Mouse (Mus musculus) left cerebral cortex, adult 11 months (tissue): ENCODE data around the gene C530025M09Rik.
A peak's percentile ranks its signal among the peaks of the same experiment; 100 is the strongest.

Experiments used
- DNase-seq: peaks from one replicate; pipeline ENCODE4 v3.0.0; 2022; ENCODE audit warnings: low spot score

C530025M09Rik gene

DNA sequence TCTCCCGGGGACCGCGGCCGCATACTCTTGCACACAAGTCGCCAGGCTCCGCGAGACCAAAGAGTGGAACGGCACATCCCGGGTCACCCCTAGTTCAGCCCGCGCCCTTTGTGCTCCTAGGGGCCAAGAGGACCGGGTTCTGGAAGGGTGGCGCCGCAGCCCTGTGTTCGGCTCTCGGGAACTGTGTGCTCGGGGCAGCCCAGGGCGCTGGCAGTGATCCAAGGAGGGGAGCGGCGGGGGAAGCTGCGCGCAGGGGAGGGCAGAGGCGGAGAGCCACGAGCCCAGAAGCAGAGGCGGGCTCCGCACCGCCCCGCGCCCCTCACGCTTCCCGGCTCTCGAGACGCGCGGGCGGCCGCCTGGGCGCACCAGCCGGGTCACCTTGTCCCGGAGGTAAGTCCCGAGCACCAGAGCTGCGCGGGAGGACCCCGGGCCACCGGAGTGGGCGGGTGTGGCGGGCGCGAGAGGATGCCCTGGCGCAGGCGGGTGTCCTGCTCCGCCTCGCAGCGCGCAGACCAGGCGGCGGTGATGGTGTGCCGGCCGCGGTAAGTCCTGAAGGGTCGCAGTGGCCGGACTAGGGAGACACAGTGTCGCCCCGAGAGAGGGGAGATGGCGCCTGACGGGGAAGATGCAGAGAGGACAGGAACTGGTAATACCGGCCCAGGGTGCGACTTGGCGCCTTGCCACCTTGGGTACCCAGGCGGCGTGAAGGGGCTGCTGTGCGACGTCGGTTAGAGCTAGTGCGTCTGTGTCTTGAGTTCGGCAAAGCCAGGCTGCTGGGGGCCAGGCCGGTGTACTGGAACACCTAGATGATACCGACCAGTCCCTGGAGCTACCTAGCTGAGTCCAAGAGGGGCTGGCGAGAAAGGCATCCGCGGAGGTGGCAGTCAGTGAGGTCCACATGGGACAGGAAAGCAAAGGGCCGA lies at the start of gene C530025M09Rik:
TSS of gene C530025M09Rik (minus strand) at position 678 of the 923 bp plus-strand sequence.
- no peak for DNase-seq

DNA sequence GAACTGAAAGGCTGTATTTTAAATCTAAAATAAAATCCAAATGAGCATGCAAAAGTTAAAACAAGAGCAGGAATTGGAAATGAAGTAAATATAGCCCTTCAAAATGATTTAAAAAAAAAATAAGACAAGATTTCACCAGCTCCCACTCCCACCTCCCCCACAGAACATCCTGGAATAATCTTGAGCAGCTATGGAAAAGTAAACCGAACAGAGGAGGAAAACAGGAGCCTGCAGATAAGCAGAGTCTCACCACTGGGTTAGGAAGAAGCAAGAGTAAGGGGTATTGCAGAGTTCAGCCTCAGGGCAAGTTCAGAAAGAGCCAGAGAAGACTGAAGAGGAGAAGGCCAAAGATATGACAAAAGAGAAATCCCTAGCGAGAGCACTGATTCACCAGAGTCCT lies 46.9 kb upstream of the C530025M09Rik start:
- no peak for DNase-seq

DNA sequence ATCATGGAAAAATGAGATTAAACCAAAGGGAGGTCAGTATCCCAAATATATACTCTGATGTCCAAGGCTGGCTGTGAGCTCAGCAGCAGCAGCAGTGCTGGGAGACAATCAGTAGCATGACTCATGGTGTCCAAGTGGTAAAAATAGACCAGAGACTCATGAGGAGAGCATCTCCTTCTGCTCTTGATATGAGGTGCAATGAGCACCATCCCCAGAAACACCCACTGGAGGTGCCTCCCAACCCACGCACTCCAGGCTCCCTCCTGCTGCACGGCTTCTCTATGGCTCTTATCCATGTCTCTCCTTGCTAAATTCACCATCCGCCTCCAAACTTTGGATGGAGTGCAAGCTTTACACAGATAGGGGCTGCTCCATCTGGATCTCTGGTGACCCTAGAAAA lies 42.3 kb upstream of the C530025M09Rik start:
- peak; percentile 82 for DNase-seq

DNA sequence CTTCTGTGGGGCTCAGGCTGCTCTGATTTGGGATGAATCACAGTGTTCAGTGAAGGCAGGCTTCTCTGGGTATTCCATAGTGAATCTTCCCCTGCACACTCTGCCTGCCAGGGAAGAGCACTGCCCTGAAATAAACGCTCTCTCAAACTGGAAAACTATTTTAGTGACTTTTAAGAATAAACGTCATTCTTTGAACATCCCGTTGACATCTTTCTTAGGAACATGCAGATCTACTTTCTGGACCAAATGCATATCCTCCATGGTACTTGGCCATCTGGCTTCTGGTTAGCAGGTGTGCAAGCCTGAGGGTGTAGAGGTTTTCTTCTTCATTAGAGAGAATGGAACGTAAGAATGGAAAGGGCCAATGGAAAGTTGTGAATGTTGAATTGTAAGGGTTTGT lies 41.5 kb upstream of the C530025M09Rik start:
- DNase-seq: no peak

DNA sequence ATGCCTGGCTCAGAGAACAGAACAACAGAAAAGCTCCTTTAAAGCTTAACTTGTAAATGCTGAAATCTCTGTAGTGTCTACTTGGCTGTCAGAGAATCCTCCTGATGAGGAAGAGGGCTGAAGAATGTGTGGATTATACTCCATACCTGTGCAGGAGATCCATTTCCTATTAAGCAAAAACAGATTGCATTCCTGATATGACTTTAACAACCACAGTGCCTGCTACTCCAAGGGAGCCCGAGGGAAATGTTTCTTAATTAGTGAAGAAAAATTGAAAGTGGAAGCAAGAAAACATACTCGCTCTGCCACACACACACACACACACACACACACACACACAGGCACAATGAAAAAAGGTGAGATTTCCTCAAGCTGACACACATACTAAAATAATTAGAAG lies 39.5 kb upstream of the C530025M09Rik start:
- no peak for DNase-seq

DNA sequence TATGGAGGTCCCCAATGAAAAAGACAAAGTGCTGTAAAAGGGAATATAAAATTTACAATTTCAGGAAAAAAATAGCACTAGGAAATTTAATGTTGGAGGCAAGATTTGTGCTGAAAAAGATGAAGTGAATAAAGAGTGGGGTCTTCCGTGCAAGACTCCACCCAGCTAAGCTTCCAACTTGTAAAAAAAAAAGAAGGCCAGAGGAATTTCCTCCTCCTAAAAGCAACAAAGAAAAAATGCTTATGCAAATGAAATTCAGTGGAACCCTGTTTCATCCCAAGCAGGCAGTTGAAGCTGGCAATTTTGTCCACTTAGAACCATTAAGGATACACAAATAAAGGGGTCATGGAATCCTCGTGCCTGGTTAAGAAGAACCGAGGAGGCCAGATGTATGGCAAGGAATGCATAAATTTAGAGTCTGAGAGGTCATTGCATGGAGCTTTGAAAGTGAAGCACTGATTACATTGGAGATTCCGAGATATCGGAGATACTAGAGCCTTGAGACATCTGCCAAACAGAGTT lies 35.0 kb upstream of the C530025M09Rik start:
- no peak for DNase-seq

DNA sequence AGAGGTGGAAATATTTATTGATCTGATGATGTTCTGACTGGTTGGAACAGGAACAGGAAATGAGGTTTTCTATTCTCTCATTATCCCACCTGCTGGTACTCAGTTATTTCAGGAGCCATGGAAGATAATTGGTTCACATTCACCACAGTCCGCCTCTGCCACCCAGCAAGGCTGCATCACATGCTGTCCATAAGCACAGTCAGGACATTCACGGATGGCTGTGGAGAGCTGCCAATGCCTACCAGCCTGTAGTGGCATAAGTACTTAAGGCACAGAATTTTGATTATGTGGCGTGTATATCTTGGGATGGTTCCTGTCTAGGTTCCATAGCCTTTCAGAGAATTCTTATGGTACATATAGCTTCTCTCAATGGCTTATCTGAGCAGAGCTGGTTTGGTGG lies 30.0 kb upstream of the C530025M09Rik start:
- no peak for DNase-seq

- DNase-seq: no peak
Measured at GRCm38 (mm10) chr2:149848778-149849177, 17.8 kb upstream of the C530025M09Rik start.

- DNase-seq: no peak
Measured at GRCm38 (mm10) chr2:149844575-149844974, 13.6 kb upstream of the C530025M09Rik start.

GRCm38 (mm10) chr2:149839666-149840065 lies 8.7 kb upstream of the C530025M09Rik start:
- no peak for DNase-seq

DNA sequence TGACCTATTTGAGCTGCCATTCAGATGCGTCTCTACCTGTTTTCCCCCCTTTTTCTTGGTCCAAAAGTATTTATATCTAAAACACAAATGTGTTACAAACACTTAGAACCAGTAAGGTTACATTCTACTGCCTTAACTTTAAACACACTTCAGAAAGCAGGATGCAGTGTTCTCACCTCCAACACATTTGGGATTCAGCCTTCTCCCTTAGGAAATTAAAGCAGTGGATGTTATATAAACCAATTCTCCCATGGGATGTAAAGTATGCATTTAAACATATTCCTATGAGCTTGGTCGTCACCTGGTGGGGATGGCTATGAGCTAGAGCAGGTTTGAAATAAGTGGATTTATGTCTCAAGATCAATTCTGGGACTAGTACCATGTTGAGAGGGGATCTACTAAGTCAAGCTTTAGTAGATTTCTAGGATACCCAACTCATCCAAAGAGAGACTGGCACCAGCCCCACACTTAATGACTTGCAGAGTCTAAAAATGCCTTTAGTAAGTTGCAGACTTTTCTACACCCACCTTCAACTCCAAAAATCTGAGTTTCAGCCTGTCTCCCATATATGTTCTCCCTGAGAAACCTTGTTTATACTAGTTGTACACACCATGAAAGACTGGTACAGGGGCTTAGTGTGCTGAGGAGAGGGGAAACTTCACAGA lies 5.6 kb upstream of the C530025M09Rik start:
- no peak for DNase-seq

DNA sequence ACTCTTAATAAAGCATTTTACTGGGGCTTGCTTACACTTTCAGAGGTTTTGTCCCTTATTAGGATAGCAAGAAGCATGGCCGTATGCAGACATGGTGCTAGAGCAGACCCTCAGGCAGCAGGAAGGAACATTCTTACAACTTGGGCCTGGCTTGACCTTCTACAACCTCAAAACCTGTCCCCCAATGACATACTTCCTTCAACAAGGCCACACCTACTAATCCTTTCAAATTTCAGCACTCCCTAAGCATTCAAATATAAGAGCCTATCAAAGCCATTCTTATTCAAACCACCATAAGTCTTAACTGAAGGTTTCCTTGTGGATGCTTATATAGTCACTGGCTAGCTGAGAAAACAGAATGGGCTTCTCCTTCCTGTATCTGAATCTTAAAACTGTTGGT lies 4.1 kb upstream of the C530025M09Rik start:
- no peak for DNase-seq

GRCm38 (mm10) chr2:149832301-149832700 lies 1.3 kb upstream of the C530025M09Rik start:
- no peak for DNase-seq

DNA sequence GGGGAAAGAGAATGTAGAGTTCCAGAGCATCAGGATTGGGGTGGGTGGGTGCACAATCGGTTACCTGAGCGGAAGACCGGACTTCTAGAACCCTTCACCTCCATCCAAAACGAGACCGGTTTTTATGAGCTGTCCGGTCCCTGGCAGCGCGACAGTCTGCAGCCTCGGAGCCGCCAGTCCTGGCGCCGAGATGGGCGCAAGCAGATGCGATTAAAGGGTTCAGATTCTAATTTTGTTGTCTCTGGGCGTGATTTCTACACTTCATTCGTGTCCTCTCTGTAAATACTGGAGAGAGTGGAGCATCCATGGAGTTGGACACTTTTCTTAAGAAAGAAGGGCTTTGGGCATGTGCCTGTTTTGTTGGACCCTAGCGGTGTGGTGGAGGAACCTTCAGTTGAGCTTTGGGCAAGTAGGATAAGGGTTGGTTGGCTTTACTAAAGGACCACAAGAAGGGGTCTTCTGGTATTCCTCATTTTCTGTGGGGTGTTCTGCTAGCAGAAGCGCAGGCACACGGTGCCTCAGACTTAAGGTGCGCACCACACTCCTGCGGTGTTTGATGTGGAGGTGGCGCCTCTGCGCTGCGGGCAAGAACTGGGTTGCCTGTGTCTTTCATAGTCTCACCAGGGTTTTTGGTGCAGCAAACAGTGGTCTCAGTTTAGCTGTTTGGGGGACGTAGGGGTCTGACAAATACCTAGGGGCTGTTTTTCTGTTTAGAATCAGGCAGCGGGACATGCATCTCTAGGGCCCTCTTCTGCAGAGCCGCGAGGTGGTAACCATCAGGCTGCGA lies 639 bp upstream of the C530025M09Rik start:
- no peak for DNase-seq

GRCm38 (mm10) chr2:149829955-149830535 lies 968 bp downstream of the C530025M09Rik start:
- DNase-seq: no peak

DNA sequence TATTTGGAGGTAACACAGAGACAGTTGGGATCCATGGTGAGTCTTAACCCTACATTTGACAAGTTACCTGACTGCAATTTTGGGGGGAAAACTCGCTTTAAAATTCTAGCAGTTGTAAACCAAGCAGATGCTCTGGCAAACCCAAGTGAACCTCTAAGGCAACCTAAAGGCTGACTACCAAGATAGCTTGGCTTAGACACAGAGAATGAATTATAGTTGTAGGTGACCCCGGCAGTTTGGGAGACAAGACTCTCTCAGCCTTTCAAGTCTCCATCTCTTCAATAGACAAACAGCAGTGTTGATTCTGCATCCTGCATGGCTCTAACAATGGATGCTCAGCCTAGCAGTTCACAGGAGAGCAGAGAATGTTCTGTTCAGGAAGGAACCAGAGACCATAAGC lies 2.1 kb downstream of the C530025M09Rik start, which contains the start of gene Syndig1:
TSS of gene Syndig1 (plus strand) at position 301 of the 400 bp plus-strand sequence.
- DNase-seq: no peak

DNA sequence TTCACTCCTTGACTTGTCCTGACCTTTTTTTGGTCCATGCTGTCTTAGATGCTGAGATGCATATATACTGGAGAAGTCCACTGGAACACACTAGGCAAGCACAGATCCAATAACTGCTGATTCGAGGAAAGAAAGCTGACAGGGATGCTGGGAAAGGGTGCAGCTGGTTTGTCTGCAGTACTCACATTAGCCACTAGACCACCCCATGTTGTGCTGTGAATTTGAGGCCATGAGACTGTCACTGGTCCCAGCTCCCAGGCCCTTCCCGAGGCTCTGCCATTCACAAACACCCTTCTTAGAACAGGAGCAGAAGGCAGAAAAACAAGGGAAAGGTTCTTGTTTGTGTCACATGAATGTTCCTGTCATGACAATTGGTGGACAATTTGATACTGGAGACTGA lies 10.8 kb downstream of the C530025M09Rik start:
- no peak for DNase-seq

GRCm38 (mm10) chr2:149819751-149820150 lies 11.3 kb downstream of the C530025M09Rik start:
- DNase-seq: no peak

GRCm38 (mm10) chr2:149818395-149818794 lies 12.6 kb downstream of the C530025M09Rik start:
- DNase-seq: no peak

- DNase-seq: no peak
Measured at GRCm38 (mm10) chr2:149812899-149813298, 18.1 kb downstream of the C530025M09Rik start.

DNA sequence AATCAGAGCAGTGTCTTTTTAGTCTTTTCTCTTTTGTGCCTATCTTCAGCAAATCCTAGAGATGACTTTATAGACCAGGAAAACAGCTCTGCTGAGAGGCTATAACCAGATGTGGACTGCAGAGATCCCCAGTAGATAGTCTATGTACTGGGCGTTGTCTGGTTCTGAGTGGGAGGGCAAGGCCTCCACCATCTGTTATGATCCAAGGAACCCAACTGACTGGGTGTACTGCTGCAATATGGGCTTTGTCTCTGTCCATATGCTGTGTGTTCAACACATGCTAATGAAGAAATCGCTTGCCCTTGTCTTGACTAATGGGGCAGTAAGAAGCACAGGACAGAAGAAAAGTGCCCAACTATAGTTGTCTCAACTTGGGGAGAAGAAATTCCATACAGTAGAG lies 25.8 kb downstream of the C530025M09Rik start:
- DNase-seq: no peak
